Mouse (Mus musculus) inflammation-experienced regulatory T-cells, adult 6 months (primary cell): ENCODE measurements around the gene Xntrpc. TPM values are rescaled to one million over a fixed set of nuclear protein-coding genes. Genes with fewer than 3 reads are reported as not detected.

Source experiments
- polyA plus RNA-seq, 3 experiments: library from polyadenylated mRNA; unstranded; fragments of 100-300 nt; shearing (Covaris generic); gene quantifications; one replicate each; pipeline ENCODE4 v1.2.1; 2017

Xntrpc gene
- polyA plus RNA-seq, 3 experiments from 2014 or later: 0.24 to 0.93 (median 0.51) TPM

Other genes with a start within 250 kb of the Xntrpc start
- not detected for gene Phox2a, start 247.4 kb upstream of the Xntrpc start, polyA plus RNA-seq
- 1 to 10 TPM; 2.2 to 5.1 (median 4.0) TPM for gene Inppl1, start 227.5 kb upstream of the Xntrpc start, polyA plus RNA-seq
- gene Folr2, start 208.5 kb upstream of the Xntrpc start, polyA plus RNA-seq: not detected
- gene Anapc15, start 202.0 kb upstream of the Xntrpc start, polyA plus RNA-seq: 10 to 100 TPM; 43.6 to 59.7 (median 52.5) TPM
- not detected for gene Folr1, start 194.9 kb upstream of the Xntrpc start, polyA plus RNA-seq
- 100 to 1,000 TPM in 2 of 3 experiments, 10 to 100 TPM in 1; 96.6 to 125 (median 118) TPM for gene Lamtor1, start 159.8 kb upstream of the Xntrpc start, polyA plus RNA-seq
- gene Tomt, start 159.4 kb upstream of the Xntrpc start, polyA plus RNA-seq: under 1 TPM in 2 of 3 experiments, not detected in 1; 0.26 to 0.83 TPM
- 1 to 10 TPM; 1.4 to 6.2 (median 4.0) TPM for gene Lrrc51, start 131.8 kb upstream of the Xntrpc start, polyA plus RNA-seq
- 10 to 100 TPM; 66.2 to 75.4 (median 71.3) TPM for gene Numa1, start 131.6 kb upstream of the Xntrpc start, polyA plus RNA-seq
- gene Il18bp, start 47.0 kb upstream of the Xntrpc start, polyA plus RNA-seq: 1 to 10 TPM; 5.8 to 7.4 (median 5.9) TPM
- 10 to 100 TPM; 23.2 to 32.3 (median 28.7) TPM for gene Rnf121, start 244 bp upstream of the Xntrpc start, polyA plus RNA-seq
- gene Xndc1, start 202 bp upstream of the Xntrpc start, polyA plus RNA-seq: 10 to 100 TPM; 17.6 to 31.1 (median 20.3) TPM
- under 1 TPM in 1 of 3 experiments, not detected in 2; 0.15 TPM for gene Trpc2, start 17.4 kb downstream of the Xntrpc start, polyA plus RNA-seq
- gene Art1, start 36.0 kb downstream of the Xntrpc start, polyA plus RNA-seq: not detected
- under 1 TPM in 1 of 3 experiments, not detected in 2; 0.51 TPM for gene Art5, start 43.8 kb downstream of the Xntrpc start, polyA plus RNA-seq
- gene Chrna10, start 51.1 kb downstream of the Xntrpc start, polyA plus RNA-seq: not detected
- gene Nup98, start 144.5 kb downstream of the Xntrpc start, polyA plus RNA-seq: 10 to 100 TPM; 34.1 to 42.1 (median 39.1) TPM
- 10 to 100 TPM; 46.4 to 51.1 (median 47.1) TPM for gene Pgap2, start 144.5 kb downstream of the Xntrpc start, polyA plus RNA-seq
- gene Rhog, start 190.3 kb downstream of the Xntrpc start, polyA plus RNA-seq: 100 to 1,000 TPM; 135 to 199 (median 174) TPM
- 10 to 100 TPM; 46.3 to 50.9 (median 48.2) TPM for gene Stim1, start 202.1 kb downstream of the Xntrpc start, polyA plus RNA-seq